Mouse (Mus musculus): ENCODE data around the gene Atp6v0b.

The Atp6v0b gene

DNA sequence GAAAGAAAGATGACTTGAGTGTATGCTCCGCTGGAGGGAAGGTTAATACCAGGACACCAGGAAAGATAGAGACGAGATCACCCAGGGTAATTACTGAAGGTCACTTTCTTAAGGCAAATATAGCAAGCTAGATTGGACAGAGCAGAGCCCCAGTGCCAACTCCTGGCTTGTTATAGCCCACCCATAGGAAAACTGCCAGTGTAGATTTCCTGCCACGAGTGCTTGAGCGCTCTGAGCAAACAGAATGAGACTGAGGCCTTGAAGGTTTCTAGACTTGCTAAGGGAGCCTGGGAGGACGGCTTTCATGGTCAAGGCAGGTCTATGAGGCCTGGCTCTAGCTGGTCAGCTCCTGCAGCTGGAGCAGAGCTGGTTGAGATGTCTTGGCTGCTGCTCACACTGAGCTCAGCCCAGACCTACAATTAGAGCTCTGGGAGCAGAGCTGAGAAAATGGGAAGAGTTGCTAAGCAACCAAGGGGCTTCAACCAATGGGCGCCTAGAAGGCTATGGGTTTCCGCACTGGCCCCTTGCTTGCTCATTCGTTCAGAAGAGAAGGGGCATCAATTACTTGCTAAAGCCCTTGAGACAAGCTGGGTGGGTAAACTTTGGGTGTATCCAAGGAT, 21.8 kb upstream of the Atp6v0b start:
- peak in 1 of 2 experiments; percentile 32 for DNase-seq (ENCODE audit: low spot score in 2 of 2)

DNA sequence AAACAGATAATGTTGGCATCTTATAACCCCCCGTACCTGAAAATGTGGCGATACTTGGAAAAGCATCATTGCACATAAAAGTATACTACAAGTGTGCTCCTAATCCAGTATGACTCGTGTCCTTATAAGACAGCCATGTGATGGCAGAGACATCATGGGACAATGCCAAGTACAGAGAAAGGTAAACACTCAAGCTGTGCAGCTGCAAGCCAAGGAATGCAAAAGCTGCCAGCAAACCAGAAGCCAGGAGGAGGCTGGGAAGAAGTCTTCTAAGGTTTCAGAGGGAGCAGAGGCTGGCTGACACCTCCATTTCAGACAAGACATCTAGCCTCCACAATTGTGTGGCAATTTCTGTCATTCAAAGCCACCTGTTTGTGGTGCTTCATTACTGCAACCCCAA, 19.1 kb upstream of the Atp6v0b start:
- DNase-seq (ENCODE audit: low spot score in 2 of 2): no peak

DNA sequence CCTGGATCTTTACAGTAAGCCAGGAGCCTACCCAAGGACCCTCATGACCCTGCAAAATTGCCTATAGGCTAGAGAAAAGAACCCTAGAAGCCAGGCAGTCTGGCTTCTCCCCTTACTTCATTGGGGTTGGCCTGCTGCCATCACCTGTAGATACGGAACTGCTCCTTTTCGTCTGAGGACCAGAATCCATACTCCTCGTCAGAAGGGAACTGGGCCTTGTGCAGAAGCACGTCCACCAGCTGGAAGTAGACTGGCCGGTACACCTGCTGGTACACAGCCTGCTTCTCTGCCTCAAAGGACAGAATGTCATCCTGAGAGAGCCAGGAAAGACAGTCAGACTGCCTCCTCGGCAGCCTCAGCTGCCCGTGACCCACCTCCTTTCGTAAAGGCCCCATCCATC, 17.6 kb upstream of the Atp6v0b start:
- no peak for DNase-seq (ENCODE audit: low spot score in 2 of 2)

DNA sequence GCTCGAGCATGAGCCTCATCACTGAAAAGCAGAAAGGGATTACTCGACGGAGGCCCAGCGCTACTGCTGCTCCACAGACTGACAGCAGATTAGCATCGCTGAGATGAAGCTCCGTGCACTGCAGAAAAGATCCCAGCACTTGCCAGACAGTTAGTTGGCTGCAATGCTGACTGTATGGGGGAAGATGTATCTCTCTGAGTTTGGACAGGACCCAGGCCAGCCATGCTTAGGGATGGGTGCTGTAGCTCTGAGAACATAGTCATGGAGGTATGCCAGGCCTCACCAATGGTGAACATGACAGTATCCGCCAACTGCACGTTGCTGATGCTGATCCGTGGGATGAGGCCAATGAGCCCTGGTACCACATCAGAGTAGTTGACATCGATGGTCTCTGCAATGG, 17.0 kb upstream of the Atp6v0b start:
- no peak for DNase-seq (ENCODE audit: low spot score in 2 of 2)

DNA sequence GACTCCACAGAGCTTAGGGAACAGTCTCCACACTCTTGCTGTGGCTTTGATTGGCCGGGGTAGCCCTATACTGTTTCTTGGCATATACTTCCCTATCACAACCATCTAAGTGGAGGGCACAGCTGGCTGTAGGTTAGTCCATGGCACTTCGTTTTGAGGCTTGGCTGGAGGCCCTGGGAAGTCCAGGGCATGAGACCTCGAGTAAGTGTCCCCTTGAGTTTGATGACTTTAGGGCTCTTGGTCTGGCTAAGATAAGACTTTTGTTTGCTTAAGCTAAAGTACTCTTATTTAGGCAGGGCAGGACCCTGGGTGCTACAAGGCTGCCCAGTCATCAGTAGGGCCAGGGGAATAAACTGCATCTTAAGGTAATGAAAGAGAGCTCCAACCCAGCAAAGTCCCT, 11.0 kb upstream of the Atp6v0b start:
- DNase-seq (ENCODE audit: low spot score in 2 of 2): no peak

DNA sequence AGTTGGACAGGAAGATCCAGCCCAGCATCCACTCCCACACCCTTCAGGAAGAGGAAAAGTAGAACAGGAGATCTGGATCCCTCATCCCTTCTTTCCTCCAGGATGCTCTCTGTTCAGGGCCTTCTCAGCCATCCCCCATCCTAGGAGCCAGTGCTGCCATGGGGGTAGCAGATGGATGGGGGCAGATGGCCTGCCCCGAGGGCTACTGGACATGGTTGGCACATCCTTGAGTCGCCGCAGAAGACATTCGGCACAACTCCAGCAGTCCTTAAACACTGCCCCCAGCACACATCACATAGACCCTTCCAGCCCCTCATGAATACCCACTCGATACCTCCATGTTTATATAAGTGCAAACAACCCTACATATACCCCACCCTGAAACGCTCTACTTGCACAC, 8.9 kb upstream of the Atp6v0b start:
- peak in 1 of 2 experiments; percentile 33 for DNase-seq (ENCODE audit: low spot score in 2 of 2)

DNA sequence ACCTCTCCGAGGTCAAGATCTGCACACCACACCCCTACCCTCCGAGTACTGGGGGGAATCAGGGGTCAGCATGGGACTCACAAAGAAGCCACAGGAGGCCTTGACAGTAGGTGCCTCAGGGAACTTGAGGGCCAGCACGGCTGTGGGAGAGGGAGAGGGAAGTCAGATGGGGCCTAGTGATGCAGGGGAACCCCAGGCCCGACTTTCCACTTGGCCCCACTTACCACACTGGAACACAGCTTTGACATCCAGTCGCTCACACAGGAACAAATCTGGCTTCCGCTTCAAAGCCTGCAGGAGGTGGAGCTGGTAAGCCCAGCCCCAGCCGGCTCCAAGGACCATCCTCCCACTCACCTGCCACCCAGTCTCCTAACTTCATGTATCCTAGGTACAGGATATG, 8.2 kb upstream of the Atp6v0b start:
- no peak for DNase-seq (ENCODE audit: low spot score in 2 of 2)

DNA sequence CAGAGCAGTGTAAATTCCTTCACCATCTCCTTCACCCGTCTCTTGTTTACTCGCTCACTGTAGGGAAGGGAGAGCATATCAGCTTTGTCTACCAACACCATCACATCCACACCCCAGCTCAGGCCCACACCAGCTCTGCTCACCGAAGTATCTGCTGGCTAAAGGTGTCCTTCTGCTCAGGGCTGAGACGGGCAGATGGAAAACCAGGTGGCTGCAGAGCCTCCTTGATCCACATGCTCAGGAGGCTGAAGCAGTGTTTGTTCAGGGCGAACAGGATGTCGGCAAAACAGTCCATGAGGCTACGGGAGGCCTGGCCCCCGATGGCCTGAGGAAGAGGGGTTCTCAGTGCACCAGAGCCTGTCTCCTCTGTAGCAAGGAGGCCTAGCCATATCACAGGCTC, 7.5 kb upstream of the Atp6v0b start:
- no peak for DNase-seq (ENCODE audit: low spot score in 2 of 2)

DNA sequence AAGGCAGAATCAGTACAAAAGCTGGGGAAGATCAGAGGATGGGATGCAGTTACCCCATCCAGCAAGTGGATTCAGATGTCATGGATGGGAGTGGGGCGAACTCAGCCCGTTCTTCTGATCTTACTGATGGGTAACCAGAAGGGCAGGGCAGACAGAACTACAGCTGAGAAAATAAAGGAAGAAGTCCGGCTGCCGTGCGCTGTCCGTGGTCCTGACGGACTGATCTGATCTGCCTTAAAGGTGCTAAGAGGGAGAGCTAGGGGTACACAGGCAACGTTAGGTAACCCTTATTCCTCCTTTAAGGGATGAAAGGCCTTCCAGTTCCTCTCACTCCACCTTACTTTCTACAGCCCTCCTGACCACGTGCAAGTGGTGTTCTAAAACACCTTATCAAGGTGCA, 6.2 kb upstream of the Atp6v0b start:
- DNase-seq (ENCODE audit: low spot score in 2 of 2): no peak

DNA sequence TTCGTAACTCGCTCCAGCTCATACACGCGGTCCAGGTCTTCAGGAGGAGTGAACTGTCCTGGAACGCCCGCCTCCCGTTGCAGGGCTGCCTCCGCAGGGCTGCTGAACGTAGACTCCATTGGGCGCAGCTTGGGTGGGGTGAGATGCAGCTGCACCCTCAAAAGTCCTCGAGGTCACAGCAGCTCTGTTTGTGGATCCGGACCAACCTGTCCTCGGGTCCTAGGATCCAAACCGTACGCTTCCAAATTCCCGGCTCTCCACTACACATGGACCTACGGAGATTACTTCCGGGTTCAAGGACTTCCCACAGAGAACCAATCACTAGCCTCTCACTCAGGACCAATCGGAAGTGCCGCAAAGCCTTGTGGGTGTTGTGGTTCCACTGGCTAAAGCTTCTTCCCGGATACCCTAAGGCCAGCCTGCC, 4.6 kb upstream of the Atp6v0b start, which contains the start of gene Dph2:
Dph2 (minus strand) TSS at position 295 of the 424 bp plus-strand sequence.
- DNase-seq (ENCODE audit: low spot score in 2 of 2): peak in 1 of 2 experiments; percentile 76

DNA sequence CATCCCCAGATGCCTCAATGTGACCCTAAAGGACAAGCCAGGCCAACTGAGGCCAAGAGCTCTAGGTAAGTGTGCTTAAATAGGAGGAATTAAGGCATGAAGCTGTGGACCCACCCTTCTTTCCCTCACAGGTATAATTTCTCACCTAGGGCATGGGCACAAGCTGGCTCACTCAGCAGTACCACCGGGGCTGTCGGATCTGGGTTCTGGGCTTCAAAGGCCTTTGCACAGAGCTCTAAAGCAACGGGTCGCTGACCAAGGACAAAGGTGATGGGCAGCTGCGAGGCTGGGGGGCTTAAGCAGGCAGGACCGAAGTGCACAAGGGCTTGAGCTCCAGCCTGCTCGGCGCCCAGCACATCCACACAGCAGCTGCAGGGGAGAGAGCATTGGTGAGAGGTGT, 3.6 kb upstream of the Atp6v0b start:
- no peak for DNase-seq (ENCODE audit: low spot score in 2 of 2)

DNA sequence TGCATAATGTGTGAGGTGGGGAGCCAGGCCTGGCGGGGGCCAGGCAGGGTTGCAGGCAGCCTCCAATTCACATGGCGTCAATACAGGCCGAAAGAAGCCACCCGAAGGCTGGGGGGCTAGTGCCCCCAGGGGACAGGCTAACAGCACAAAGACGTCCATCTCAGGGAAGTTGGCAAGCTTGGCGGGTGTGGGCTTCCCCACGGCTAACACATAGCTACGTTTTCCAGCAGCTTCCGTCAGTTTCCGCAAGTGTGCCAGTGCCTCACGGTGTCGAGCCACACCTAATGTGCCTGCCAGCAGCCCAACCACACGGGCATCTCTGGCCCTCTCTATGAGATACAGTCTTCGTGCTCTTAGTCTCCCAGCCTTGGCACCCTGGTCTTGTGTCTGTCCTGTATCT, 2.9 kb upstream of the Atp6v0b start:
- no peak for DNase-seq (ENCODE audit: low spot score in 2 of 2)

DNA sequence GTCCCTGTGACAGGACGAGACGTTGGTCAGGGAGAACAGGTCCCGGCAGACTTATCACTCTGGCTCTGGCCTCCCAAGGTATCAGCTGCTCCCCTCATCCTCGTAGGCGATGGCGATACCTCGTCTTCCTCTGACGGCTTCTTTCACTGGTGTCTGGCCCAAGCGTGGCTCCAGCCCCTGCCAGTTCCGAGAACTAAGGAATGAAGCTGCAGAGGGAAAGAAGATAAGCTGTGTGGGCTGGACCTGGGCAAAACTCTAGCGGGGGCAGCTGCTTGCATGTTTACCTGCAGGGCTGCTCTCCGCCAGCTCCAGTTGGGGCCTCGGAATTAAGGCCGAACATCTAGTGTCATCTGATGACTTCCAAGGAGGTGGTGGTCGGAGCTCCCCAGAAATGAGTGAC, 2.3 kb upstream of the Atp6v0b start:
- DNase-seq (ENCODE audit: low spot score in 2 of 2): no peak

DNA sequence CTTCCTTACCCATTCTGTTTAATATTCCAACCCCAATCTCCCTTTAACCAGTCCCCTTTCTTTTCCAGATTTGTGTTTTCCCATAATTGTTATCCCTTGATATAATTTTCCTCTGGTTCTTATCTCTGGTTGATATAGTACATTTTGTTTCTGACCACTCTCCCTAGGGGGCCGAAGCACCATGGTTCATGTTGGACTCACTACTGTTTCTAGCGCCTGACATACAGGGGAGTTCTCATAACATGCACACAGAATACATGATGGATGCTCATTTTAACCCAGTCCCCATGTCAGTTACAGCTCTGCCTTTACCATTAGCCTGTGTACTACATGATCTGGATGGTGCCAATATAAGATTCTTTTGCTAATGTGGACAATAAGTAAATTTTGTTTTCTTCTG, 787 bp upstream of the Atp6v0b start:
- no peak for DNase-seq (ENCODE audit: low spot score in 2 of 2)

DNA sequence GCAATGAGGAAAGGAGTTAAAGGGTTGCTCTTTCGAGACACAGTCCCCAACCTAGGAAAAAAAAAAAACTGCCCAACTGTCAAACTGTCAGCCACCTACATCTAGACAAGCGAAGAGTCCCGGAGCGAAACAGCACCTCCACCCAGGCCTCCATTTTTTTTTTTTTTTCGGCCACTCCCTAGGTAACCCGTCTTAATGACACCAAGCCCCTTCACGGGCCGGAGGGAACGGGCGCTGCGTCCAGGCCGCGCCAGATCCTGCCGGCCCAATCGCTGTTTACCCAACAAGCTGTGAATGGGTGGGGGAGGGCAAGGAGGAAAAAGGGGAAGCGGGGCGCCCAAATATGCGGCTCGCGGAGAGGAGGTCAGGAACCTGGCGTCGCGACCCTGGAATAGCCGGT, 489 bp downstream of the Atp6v0b start:
- DNase-seq (ENCODE audit: low spot score in 2 of 2): no peak

DNA sequence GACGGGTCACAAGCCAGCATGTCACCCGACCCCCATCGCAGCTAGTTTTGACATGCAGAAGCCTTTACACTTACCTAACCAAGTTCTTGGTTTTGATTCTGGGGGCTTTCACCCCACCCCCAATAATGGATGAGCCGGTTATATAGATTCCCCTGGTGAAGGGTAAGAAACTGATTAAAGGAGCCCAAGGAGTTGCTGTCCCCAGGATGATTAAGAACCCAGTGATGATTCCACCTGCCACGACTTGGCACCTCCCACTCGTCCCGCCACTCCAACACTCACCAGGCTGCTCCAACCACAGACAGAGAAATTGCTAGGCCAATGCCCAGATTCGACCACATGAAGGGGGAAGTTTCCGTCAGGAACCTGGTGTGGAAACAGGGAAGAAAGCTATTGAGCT, 1.1 kb downstream of the Atp6v0b start:
- no peak for DNase-seq (ENCODE audit: low spot score in 2 of 2)

DNA sequence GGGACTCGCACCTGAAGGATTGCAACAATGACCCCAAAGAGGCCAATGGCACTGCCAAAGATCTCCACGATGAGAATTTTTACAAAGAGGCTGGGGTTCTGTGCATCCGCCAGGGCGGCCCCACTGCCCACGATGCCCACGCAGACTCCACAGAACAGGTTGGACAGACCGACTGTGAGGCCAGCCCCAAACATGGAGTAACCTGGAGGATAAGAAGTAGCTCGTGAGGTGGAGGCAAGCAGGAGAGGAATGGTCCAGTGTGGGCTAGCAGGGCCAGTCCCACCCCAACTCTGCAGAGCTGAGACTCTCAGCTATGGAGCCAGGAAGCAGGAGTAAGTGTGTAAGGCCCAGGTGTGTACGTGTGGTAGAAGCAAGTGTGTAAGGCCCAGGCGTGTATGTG, 2.0 kb downstream of the Atp6v0b start:
- DNase-seq (ENCODE audit: low spot score in 2 of 2): no peak

DNA sequence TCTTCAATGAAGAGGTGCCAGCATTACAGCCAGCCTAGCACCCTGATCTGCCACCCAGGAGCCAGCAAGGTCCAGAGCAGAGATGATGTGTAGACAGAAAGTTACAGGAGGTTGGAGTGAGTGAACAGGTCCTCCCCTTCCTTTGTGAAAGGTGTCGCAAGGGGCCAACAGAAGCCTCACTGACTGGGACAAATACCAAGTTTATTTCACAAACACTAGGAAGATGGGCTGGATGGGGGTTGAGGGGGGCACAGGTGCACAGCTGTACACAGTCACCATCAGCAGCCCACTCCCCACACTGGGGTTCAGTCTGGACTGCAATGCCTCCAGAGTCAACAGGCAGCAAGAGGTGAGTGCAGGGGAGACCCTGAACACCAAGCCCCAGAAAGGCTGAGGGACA, 3.0 kb downstream of the Atp6v0b start:
- no peak for DNase-seq (ENCODE audit: low spot score in 2 of 2)

DNA sequence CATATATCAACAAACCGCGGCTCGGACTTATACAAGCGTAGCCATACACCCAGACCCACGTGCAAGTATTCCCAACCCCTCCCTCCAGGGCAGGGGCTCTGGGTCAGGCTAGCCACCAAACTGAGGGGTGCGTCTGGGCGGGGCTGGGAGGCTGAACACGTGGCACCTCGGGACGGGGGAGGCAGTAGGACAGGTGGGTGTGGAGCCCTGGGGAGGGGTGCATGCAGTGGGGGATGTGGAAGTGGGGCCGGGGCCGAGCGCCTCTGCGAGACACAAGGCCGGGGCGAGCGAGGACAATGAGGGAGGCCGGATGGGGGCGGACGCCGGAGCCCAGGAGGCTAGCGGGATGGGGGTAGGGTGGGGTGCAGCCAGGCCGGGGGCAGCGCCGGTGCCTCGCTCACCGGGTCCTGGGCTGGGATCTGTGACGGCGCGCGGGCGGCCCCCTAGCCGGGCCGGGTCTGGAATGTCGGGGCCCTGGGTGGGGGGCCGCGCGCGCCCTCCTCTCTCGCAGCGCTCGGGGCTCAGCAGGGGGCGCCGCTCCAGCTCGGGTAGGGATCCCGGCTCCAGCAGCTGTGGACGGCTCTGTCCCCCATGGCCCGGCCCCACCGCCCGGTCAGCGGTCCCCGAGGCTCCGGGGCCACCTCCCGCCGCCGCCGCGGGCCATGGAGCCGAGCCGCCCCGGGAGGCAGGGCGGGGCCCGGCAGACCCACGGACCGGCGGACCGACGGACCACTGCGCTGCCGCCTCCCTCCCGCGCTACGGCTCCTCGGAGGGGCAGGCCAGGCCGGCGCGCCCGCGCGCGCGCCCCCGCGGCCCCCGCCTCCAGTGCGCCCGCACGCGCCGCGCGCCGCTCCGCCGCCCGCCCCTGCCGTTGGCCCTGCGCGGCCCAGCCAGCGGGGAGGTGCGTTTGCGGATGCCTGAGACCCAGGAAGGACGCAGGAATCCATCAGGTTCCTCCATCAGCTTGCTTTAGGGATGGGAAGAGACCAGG, 4.1 kb downstream of the Atp6v0b start, which contains the start of gene B4galt2:
B4galt2 (minus strand) TSS at position 787 of the 991 bp plus-strand sequence.
- DNase-seq (ENCODE audit: low spot score in 2 of 2): peak; percentile 55 to 64

DNA sequence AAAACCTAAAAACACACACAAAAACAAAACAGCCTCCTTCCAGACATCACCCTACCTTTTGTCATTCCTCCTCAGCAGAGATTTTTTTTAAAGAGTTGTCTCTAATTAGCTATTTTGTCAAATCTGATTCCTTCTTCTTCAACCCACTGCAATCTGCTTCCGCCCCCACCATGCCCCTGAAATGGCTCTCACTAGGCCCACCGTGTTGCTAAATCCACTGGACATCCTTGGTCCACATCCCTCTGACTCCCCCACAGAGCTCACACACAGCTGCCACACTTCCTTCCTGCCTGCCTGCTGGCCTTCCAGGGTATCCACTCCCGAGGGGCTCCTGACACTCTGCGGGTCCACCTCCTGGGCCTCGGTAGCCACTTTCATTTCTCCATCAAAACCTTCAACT, 8.4 kb downstream of the Atp6v0b start:
- DNase-seq (ENCODE audit: low spot score in 2 of 2): no peak

DNA sequence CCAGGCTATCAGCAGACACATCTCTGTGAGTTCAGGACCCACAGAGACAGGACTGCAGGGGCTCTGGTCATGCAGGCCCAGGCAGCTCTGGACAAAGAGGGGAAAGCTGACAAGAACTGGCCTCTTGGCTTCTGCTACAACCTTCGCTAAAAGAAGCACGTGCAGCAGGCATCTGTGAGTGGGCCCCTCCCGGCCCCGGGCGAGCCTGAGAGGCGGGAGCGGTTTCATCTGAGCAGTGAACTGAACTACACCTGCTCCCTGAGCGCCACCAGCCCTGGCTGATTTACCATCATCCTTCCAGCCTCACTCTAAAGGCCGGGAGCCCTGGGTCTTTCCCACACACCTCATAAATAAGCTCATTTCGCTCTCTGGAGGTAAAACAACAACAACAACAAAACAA, 8.8 kb downstream of the Atp6v0b start:
- no peak for DNase-seq (ENCODE audit: low spot score in 2 of 2)

DNA sequence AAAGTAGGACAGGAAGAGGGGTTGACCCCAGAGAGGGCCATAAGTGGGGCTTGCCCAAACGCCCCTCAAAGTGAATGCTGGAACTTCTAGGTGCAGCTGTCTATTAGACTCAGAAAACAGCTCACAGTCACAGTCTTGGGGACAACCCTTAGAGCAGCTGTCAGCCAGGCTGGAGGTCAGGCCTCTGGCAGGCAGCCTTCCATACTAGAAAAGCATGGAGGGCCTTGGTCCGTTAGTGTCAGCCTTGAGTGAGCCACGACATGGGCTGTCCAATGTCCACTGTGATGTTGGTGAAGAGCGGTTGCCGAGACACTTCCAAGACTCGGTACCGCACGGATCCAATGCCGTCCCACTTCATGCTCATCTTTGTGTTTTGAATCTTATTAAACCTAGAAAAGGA, 13.5 kb downstream of the Atp6v0b start:
- no peak for DNase-seq (ENCODE audit: low spot score in 2 of 2)

DNA sequence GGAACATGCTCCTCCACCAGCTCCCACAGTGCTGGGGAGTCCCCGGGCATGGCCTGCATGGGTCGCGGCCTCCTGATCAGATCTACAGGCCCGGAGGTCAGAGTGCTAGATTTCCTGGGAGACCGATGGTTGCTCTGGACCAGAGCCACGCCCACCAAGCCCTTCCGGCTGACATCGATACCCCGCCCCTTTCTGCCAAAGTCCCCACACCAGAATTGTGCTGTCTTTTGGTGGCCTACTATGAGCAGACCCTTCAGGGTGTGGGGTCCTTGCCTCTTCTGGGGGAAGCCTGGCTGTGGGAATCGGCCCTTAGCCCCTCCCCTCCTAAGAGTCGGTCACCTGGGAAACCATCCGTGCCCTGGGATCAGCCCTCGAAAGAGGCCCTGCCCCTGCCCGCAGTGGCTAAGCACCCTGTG, 14.7 kb downstream of the Atp6v0b start, which contains the start of gene Ccdc24:
Ccdc24 (minus strand) TSS at position 87 of the 416 bp plus-strand sequence.
- DNase-seq (ENCODE audit: low spot score in 2 of 2): no peak

All from cerebellum, postnatal 4 days (tissue).